Mouse (Mus musculus): ENCODE measurements at regions not wholly inside any gene's neighbourhood (a gene's known extent, or its start where the extent isn't known, plus 50 kb on each side); places are given as distances from the start of the nearest gene placed in this dataset.

GRCm38 (mm10) chr1:168549807-168550435 lies 117.9 kb upstream of the Pbx1 start:
- Histone ChIP-seq H3K27ac (replicated peaks) (0 out of 2 replicates have a peak overlapping the region, but pooled peaks have one; percentile 1), H3K36me3 (no peaks in the 10 kb centered on the region), H3K4me1 (peaks cover 11% of the 10 kb centered on the region; the same call in 1 of the 2 replicates), H3K9me3 (replicated peaks) (no peaks in the 10 kb centered on the region), H3K27me3 (no peaks in the 10 kb centered on the region), H3K9ac (no peak overlapping the region), H3K4me2 (replicated peaks) (no peak overlapping the region), H3K4me3 (replicated peaks) (no peak overlapping the region)
- 32% methylated on average over 7 of the region's 7 CpGs for WGBS
- ATAC-seq (ENCODE audit: insufficient number of reproducible peaks, low FRiP score, low TSS enrichment, low read depth) = no peak

GRCm38 (mm10) chr1:168546156-168546555 lies 114.1 kb upstream of the Pbx1 start:
- Histone ChIP-seq H3K36me3 (no peaks in the 10 kb centered on the region), H3K4me1 (peaks cover 11% of the 10 kb centered on the region; the same call in 1 of the 2 replicates), H3K27ac (replicated peaks) (no peak overlapping the region), H3K4me3 (replicated peaks) (no peak overlapping the region), H3K9me3 (replicated peaks) (no peaks in the 10 kb centered on the region), H3K9ac (no peak overlapping the region), H3K4me2 (replicated peaks) (no peak overlapping the region), H3K27me3 (no peaks in the 10 kb centered on the region)
- WGBS = 83% methylated on average over 3 of the region's 3 CpGs
- ATAC-seq (ENCODE audit: insufficient number of reproducible peaks, low FRiP score, low TSS enrichment, low read depth) = no peak

GRCm38 (mm10) chr1:168545072-168545780 lies 113.2 kb upstream of the Pbx1 start:
- no peaks in the 10 kb centered on the region for H3K9me3 ChIP-seq (replicated peaks)
- no peak overlapping the region for H3K9ac ChIP-seq
- H3K36me3 ChIP-seq = no peaks in the 10 kb centered on the region
- no peaks in the 10 kb centered on the region for H3K27me3 ChIP-seq
- no peak overlapping the region for H3K4me3 ChIP-seq (replicated peaks)
- no peak overlapping the region for H3K27ac ChIP-seq (replicated peaks)
- ATAC-seq (ENCODE audit: insufficient number of reproducible peaks, low FRiP score, low TSS enrichment, low read depth) = no peak
- WGBS = 37% methylated on average over 7 of the region's 7 CpGs
- no peak overlapping the region for H3K4me2 ChIP-seq (replicated peaks)
- peaks cover 11% of the 10 kb centered on the region; the same call in 1 of the 2 replicates for H3K4me1 ChIP-seq

GRCm38 (mm10) chr1:168541231-168541630 lies 109.2 kb upstream of the Pbx1 start:
- Histone ChIP-seq H3K4me3 (replicated peaks) (no peak overlapping the region), H3K36me3 (no peaks in the 10 kb centered on the region), H3K27me3 (no peaks in the 10 kb centered on the region), H3K9me3 (replicated peaks) (no peaks in the 10 kb centered on the region), H3K4me1 (peaks cover 4% of the 10 kb centered on the region; the same call in 1 of the 2 replicates), H3K27ac (replicated peaks) (no peak overlapping the region), H3K4me2 (replicated peaks) (no peak overlapping the region), H3K9ac (no peak overlapping the region)
- 57% methylated on average over 2 of the region's 2 CpGs for WGBS
- no peak for ATAC-seq (ENCODE audit: insufficient number of reproducible peaks, low FRiP score, low TSS enrichment, low read depth)

GRCm38 (mm10) chr1:168518087-168518486 lies 86.0 kb upstream of the Pbx1 start:
- Histone ChIP-seq H3K4me2 (replicated peaks) (no peak overlapping the region), H3K9ac (no peak overlapping the region), H3K9me3 (replicated peaks) (no peaks in the 10 kb centered on the region), H3K4me1 (no peaks in the 10 kb centered on the region), H3K4me3 (replicated peaks) (no peak overlapping the region), H3K27me3 (no peaks in the 10 kb centered on the region), H3K36me3 (no peaks in the 10 kb centered on the region), H3K27ac (replicated peaks) (no peak overlapping the region)
- 85% methylated on average over 6 of the region's 6 CpGs for WGBS
- ATAC-seq (ENCODE audit: insufficient number of reproducible peaks, low FRiP score, low TSS enrichment, low read depth) = no peak

- H3K4me2 ChIP-seq (replicated peaks) = no peak overlapping the region
- no peak overlapping the region for H3K4me3 ChIP-seq (replicated peaks)
- no peak overlapping the region for H3K27ac ChIP-seq (replicated peaks)
- no peaks in the 10 kb centered on the region for H3K27me3 ChIP-seq
- ATAC-seq (ENCODE audit: insufficient number of reproducible peaks, low FRiP score, low TSS enrichment, low read depth) = no peak
- 58% methylated on average over 1 of the region's 1 CpGs for WGBS
- H3K9ac ChIP-seq = no peak overlapping the region
- H3K9me3 ChIP-seq (replicated peaks) = no peaks in the 10 kb centered on the region
- no peaks in the 10 kb centered on the region for H3K4me1 ChIP-seq
- no peaks in the 10 kb centered on the region for H3K36me3 ChIP-seq
Measured at GRCm38 (mm10) chr1:168506326-168506725, 74.3 kb upstream of the Pbx1 start.

- 65% methylated on average over 9 of the region's 9 CpGs for WGBS
Measured at GRCm38 (mm10) chr1:168504773-168505172, 72.7 kb upstream of the Pbx1 start.

GRCm38 (mm10) chr1:168502266-168502665 lies 70.2 kb upstream of the Pbx1 start:
- Histone ChIP-seq H3K4me1 (no peaks in the 10 kb centered on the region), H3K36me3 (no peaks in the 10 kb centered on the region), H3K4me3 (replicated peaks) (no peak overlapping the region), H3K9me3 (replicated peaks) (no peaks in the 10 kb centered on the region), H3K27ac (replicated peaks) (no peak overlapping the region), H3K27me3 (no peaks in the 10 kb centered on the region), H3K9ac (no peak overlapping the region), H3K4me2 (replicated peaks) (no peak overlapping the region)
- WGBS = 49% methylated on average over 7 of the region's 7 CpGs
- no peak for ATAC-seq (ENCODE audit: insufficient number of reproducible peaks, low FRiP score, low TSS enrichment, low read depth)

More at GRCm38 (mm10) chr1:168504773-168505172, 72.7 kb upstream of the Pbx1 start:
- Histone ChIP-seq H3K4me2 (replicated peaks) (no peak overlapping the region), H3K9me3 (replicated peaks) (no peaks in the 10 kb centered on the region), H3K27ac (replicated peaks) (no peak overlapping the region), H3K4me3 (replicated peaks) (no peak overlapping the region), H3K9ac (no peak overlapping the region), H3K36me3 (no peaks in the 10 kb centered on the region), H3K4me1 (no peaks in the 10 kb centered on the region), H3K27me3 (no peaks in the 10 kb centered on the region)
- no peak for ATAC-seq (ENCODE audit: insufficient number of reproducible peaks, low FRiP score, low TSS enrichment, low read depth)

- Histone ChIP-seq H3K27me3 (no peaks in the 10 kb centered on the region), H3K36me3 (no peaks in the 10 kb centered on the region), H3K4me1 (no peaks in the 10 kb centered on the region), H3K4me2 (replicated peaks) (no peak overlapping the region), H3K4me3 (replicated peaks) (no peak overlapping the region), H3K9ac (no peak overlapping the region), H3K9me3 (replicated peaks) (no peaks in the 10 kb centered on the region), H3K27ac (replicated peaks) (no peak overlapping the region)
- ATAC-seq (ENCODE audit: insufficient number of reproducible peaks, low FRiP score, low TSS enrichment, low read depth) = no peak
- 23% methylated on average over 4 of the region's 4 CpGs for WGBS
Measured at GRCm38 (mm10) chr1:168501375-168502169, 69.5 kb upstream of the Pbx1 start.

- WGBS = 73% methylated on average over 4 of the region's 4 CpGs
- H3K4me1 ChIP-seq = no peaks in the 10 kb centered on the region
- H3K4me3 ChIP-seq (replicated peaks) = no peak overlapping the region
- H3K9me3 ChIP-seq (replicated peaks) = no peaks in the 10 kb centered on the region
- H3K9ac ChIP-seq = no peak overlapping the region
- no peak overlapping the region for H3K4me2 ChIP-seq (replicated peaks)
- no peak overlapping the region for H3K27ac ChIP-seq (replicated peaks)
- ATAC-seq (ENCODE audit: insufficient number of reproducible peaks, low FRiP score, low TSS enrichment, low read depth) = no peak
- H3K27me3 ChIP-seq = no peaks in the 10 kb centered on the region
- H3K36me3 ChIP-seq = no peaks in the 10 kb centered on the region
Measured at GRCm38 (mm10) chr1:168497801-168498200, 65.7 kb upstream of the Pbx1 start.
